Mouse (Mus musculus) midbrain, embryonic 11.5 days (tissue): ENCODE measurements around the gene Ctsr. TPM values are rescaled to one million over a fixed set of nuclear protein-coding genes. Genes with fewer than 3 reads are reported as not detected.
"Not testable (repeated sequence)": the region's sequence is repeated elsewhere in the genome, so short reads cannot be mapped to it uniquely, and the experiment has no call there.

Experiments used
- ATAC-seq: fragments of 200-750 bp; cut with Nextera tagmentation; 2 replicates; pipeline ENCODE4 v1.8.0; 2017; ENCODE audit warnings: moderate TSS enrichment, moderate library complexity; ENCODE audit not compliant: low FRiP score
- DNase-seq: peaks from one replicate; pipeline ENCODE4 v3.0.0; 2015; ENCODE audit warnings: low spot score; ENCODE audit errors: missing footprints
- H3K27ac ChIP-seq: fragments of 300-500 bp; sonication (generic); 2 replicates; pipeline ENCODE4 v1.5.1; 2014; ENCODE audit warnings: low read depth, low read length
- H3K27me3 ChIP-seq: fragments of 300-500 bp; sonication (generic); 2 replicates; pipeline ENCODE4 v1.6.1; 2014; ENCODE audit warnings: mild to moderate bottlenecking, low read length, moderate library complexity, mixed read lengths; ENCODE audit not compliant: control insufficient read depth, insufficient read depth
- H3K36me3 ChIP-seq: fragments of 300-500 bp; sonication (generic); 2 replicates; pipeline ENCODE4 v1.6.1; 2014; ENCODE audit warnings: mild to moderate bottlenecking, low read length, moderate library complexity, mixed read lengths; ENCODE audit not compliant: control insufficient read depth, insufficient read depth
- H3K4me1 ChIP-seq: fragments of 300-500 bp; sonication (generic); 2 replicates; pipeline ENCODE4 v1.6.1; 2014; ENCODE audit warnings: low read length; ENCODE audit not compliant: control insufficient read depth, insufficient read depth
- H3K4me2 ChIP-seq: fragments of 300-500 bp; sonication (generic); 2 replicates; pipeline ENCODE4 v1.6.1; 2014; ENCODE audit warnings: mild to moderate bottlenecking, moderate library complexity
- H3K4me3 ChIP-seq: fragments of 300-500 bp; sonication (generic); 2 replicates; pipeline ENCODE4 v1.5.1; 2014; ENCODE audit warnings: low read depth, low read length
- H3K9ac ChIP-seq: fragments of 300-500 bp; sonication (generic); 2 replicates; pipeline ENCODE4 v1.6.1; 2014; ENCODE audit warnings: low read length
- H3K9me3 ChIP-seq: fragments of 300-500 bp; sonication (generic); 2 replicates; pipeline ENCODE4 v1.6.1; 2016; ENCODE audit warnings: low read length; ENCODE audit not compliant: control insufficient read depth
- WGBS: fragments of 180-500 bp; shearing (Covaris S2); extraction: QIAGEN DNeasy Blood & Tissue Kit; methylation state at CpG from one replicate; pipeline ENCODE4 v1.1.7; 2014; 5-methylcytosine and 5-hydroxymethylcytosine counted together
- polyA plus RNA-seq: library from polyadenylated mRNA; unstranded; fragments of >200 nt; fragmentation: Nextera tagmentation; extraction: Ambion mirVana; gene quantifications from 2 replicates; pipeline ENCODE4 v1.2.1, GENCODE M21; 2014

The Ctsr gene
- not detected in 2 replicates for polyA plus RNA-seq

- H3K27me3 ChIP-seq = no peaks in the 10 kb centered on the region
- DNase-seq = no peak
- H3K27ac ChIP-seq = no peak within 1 kb of the TSS
- no peaks in the 10 kb centered on the region for H3K36me3 ChIP-seq
- no peaks in the 10 kb centered on the region for H3K4me1 ChIP-seq
- no peak within 1 kb of the TSS for H3K4me3 ChIP-seq
- H3K4me2 ChIP-seq = no peak within 1 kb of the TSS
- H3K9ac ChIP-seq = no peak within 1 kb of the TSS
- no peak for ATAC-seq
- 71% methylated on average over 1 of the region's 1 CpGs for WGBS
- H3K9me3 ChIP-seq = peaks cover 13% of the 10 kb centered on the region
Measured at GRCm38 (mm10) chr13:61164156-61164555, at the start of gene Ctsr. Ctsr (minus strand) TSS chr13:61164256.

- WGBS = 94% methylated on average over 3 of the region's 3 CpGs
- ATAC-seq = no peak
Measured at GRCm38 (mm10) chr13:61203310-61203709, 39.3 kb upstream of the Ctsr start, which contains the start of gene Cts6. Cts6 (minus strand) TSS chr13:61203410.

GRCm38 (mm10) chr13:61185151-61185933 lies 21.3 kb upstream of the Ctsr start:
- H3K27me3 ChIP-seq, DNase-seq, ATAC-seq, H3K4me3 ChIP-seq, H3K9ac ChIP-seq, H3K9me3 ChIP-seq, H3K4me1 ChIP-seq, H3K4me2 ChIP-seq, H3K36me3 ChIP-seq, H3K27ac ChIP-seq: not testable (repeated sequence)
- WGBS = 81% methylated on average over 5 of the region's 5 CpGs

More at GRCm38 (mm10) chr13:61203310-61203709, 39.3 kb upstream of the Ctsr start, which contains the start of gene Cts6:
- Histone ChIP-seq H3K27ac (no peak within 1 kb of the TSS), H3K9ac (no peak within 1 kb of the TSS), H3K4me1 (no peaks in the 10 kb centered on the region), H3K36me3 (no peaks in the 10 kb centered on the region), H3K27me3 (no peaks in the 10 kb centered on the region), H3K4me3 (no peak within 1 kb of the TSS), H3K4me2 (no peak within 1 kb of the TSS), H3K9me3 (peaks cover 30% of the 10 kb centered on the region)
- no peak for DNase-seq

DNA sequence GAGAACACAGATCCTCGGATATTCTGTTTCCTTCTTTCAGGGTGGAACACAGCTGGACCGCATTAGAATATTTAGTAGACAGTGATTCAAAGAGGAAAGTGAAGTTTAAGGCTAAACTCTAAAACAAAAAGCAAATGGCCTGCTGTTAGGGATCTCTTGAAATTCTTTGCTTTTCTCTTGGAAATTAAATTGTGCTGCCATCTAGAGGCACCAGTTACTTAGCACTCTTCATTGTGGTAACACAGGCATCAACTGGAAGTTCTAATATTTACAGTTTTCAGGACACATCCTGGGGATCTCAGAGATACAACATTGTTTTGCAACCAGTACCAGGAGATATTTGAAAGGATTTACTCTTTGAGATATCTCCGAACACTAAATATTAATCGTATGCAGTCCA lies 566 bp upstream of the Ctsr start:
- Histone ChIP-seq H3K36me3 (no peaks in the 10 kb centered on the region), H3K9ac (no peak overlapping the region), H3K27ac (no peak overlapping the region), H3K4me2 (no peak overlapping the region), H3K4me3 (no peak overlapping the region), H3K27me3 (no peaks in the 10 kb centered on the region), H3K4me1 (no peaks in the 10 kb centered on the region), H3K9me3 (peaks cover 13% of the 10 kb centered on the region)
- ATAC-seq (no peak), DNase-seq (no peak)
- 75% methylated on average over 4 of the region's 4 CpGs for WGBS

Other genes with a start within 250 kb of the Ctsr start
- not detected in 2 replicates for gene Gm49393, start 228.7 kb downstream of the Ctsr start, polyA plus RNA-seq
- 0.76 and 1.7 TPM in 2 replicates for gene Gm49391, start 227.7 kb downstream of the Ctsr start, polyA plus RNA-seq
- gene Ctla2a, start 227.6 kb downstream of the Ctsr start, polyA plus RNA-seq = 14.6 and 17.7 TPM in 2 replicates
- gene Tpbpa, start 222.3 kb downstream of the Ctsr start, polyA plus RNA-seq = not detected in 2 replicates
- not detected in 2 replicates for gene Ctsj, start 158.3 kb downstream of the Ctsr start, polyA plus RNA-seq
- gene Ctsq, start 123.6 kb downstream of the Ctsr start, polyA plus RNA-seq = not detected in 2 replicates
- gene Cts6, start 39.2 kb upstream of the Ctsr start, polyA plus RNA-seq = not detected in 2 replicates
- not detected in 2 replicates for gene Cts8, start 91.1 kb upstream of the Ctsr start, polyA plus RNA-seq
- gene Gm49398, start 124.6 kb upstream of the Ctsr start, polyA plus RNA-seq = not detected in 2 replicates
- gene Cts7, start 193.9 kb upstream of the Ctsr start, polyA plus RNA-seq = not detected in 2 replicates